8 mouse cellular contexts compared by ENCODE assay signal in genomic region chr8:119862390-119862734, GRCm38 (mm10). TPM values are rescaled to one million over a fixed set of nuclear protein-coding genes. Genes with fewer than 3 reads are reported as not detected.
A peak's percentile ranks its signal among the peaks of the same experiment; 100 is the strongest.
DNase-seq lines count a peak whose midpoint lies in the region; ATAC-seq and TF ChIP-seq lines count a peak whose summit lies in the region.

No protein-coding gene starts in this region.

- H3K9ac ChIP-seq in heart, postnatal 0 days (replicated peaks; ENCODE audit: low read depth, low read length), result peak overlapping the region; percentile 68
- peak overlapping the region; percentile 72 for H3K9ac ChIP-seq in MEL (ENCODE audit: control insufficient read depth, low read depth, low read length, poor library complexity, severe bottlenecking)
- peak overlapping the region; percentile 83 for H3K9ac ChIP-seq in forebrain, postnatal 0 days

- under 1% methylated on average over 19 of the region's 19 CpGs for WGBS in heart, postnatal 0 days
- 1% methylated on average over 18 of the region's 19 CpGs for WGBS in forebrain, postnatal 0 days
- 2% methylated on average over 19 of the region's 19 CpGs for WGBS in macrophage (ENCODE audit: missing documents)

- no peak; the same call in 1 of the 2 replicates for ATAC-seq in heart, postnatal 0 days (ENCODE audit: insufficient read depth, low read depth)
- ATAC-seq in forebrain, postnatal 0 days, result no peak
- ATAC-seq in megakaryocyte-erythroid progenitor cell, adult 5-6 weeks (replicated peaks; ENCODE audit: low FRiP score, low TSS enrichment, poor library complexity, severe bottlenecking), result no peak; the same call in 1 of the 2 replicates

- TF ChIP-seq POLR2A in MEL (IDR thresholded peaks at IDR 0.05; ENCODE audit: control insufficient read depth in 1 of 2, insufficient read depth in 1 of 2, low read depth in 1 of 2, low read length in 2 of 2, poor library complexity in 1 of 2), result no peak; a peak in 1 of 4 replicates

- 0 out of 2 replicates have a peak, but pooled peaks cover 5% of the 10 kb centered on the region for H3K4me1 ChIP-seq in heart, postnatal 0 days (ENCODE audit: control insufficient read depth, insufficient read depth)
- H3K4me1 ChIP-seq in MEL (ENCODE audit: control insufficient read depth in 1 of 2, insufficient read depth in 2 of 2, low read length in 2 of 2), result peaks cover 2 to 16% of the 10 kb centered on the region in 2 experiments
- no peaks in the 10 kb centered on the region for H3K4me1 ChIP-seq in forebrain, postnatal 0 days (ENCODE audit: insufficient read depth)

- DNase-seq in heart, postnatal 0 days (ENCODE audit: low spot score), result no peak
- no peak for DNase-seq in heart, adult 8-10 months (ENCODE audit: low spot score)
- no peak for DNase-seq in MEL (ENCODE audit: low read depth, low spot score)
- no peak for DNase-seq in forebrain, postnatal 0 days
- DNase-seq in spleen, postnatal 10 days (ENCODE audit: low spot score in 2 of 2), result no peak
- DNase-seq in layer of hippocampus, adult 8-10 months (ENCODE audit: low spot score in 2 of 2), result no peak

- TF ChIP-seq RAD21 in MEL (IDR thresholded peaks at IDR 0.05; ENCODE audit: low read depth, low read length), result no peak

- H3K27ac ChIP-seq in heart, postnatal 0 days (ENCODE audit: low read depth), result peak overlapping the region; percentile 52; the same call in 1 of the 2 replicates
- H3K27ac ChIP-seq in MEL (ENCODE audit: control insufficient read depth, low read depth, low read length) (no peak overlapping the region), macrophage (no peak overlapping the region)
- peak overlapping the region; percentile 64; the same call in 1 of the 2 replicates for H3K27ac ChIP-seq in forebrain, postnatal 0 days (ENCODE audit: low read depth, low read length)

- no peaks in the 10 kb centered on the region; the same call in 1 of the 2 replicates for H3K79me2 ChIP-seq in MEL (ENCODE audit: control insufficient read depth, insufficient read depth, low read length, poor library complexity)
- no peaks in the 10 kb centered on the region for H3K79me2 ChIP-seq in macrophage (ENCODE audit: inconsistent target)

- TF ChIP-seq EP300 in heart, postnatal 0 days (IDR thresholded peaks at IDR 0.05; ENCODE audit: low read depth), result no peak
- TF ChIP-seq EP300 in MEL (IDR thresholded peaks at IDR 0.05; ENCODE audit: low read depth in 1 of 2, low read length in 2 of 2), result no peak

- TF ChIP-seq CTCF in heart, postnatal 0 days (IDR thresholded peaks at IDR 0.05; ENCODE audit: low read depth), result no peak
- TF ChIP-seq CTCF in MEL (IDR thresholded peaks at IDR 0.05 in 2 of 3, conservative IDR thresholded peaks at IDR 0.05 in 1 of 3; ENCODE audit: control insufficient read depth in 1 of 3, insufficient read depth in 1 of 3, low read depth in 2 of 3, low read length in 3 of 3, poor library complexity in 1 of 3, severe bottlenecking in 1 of 3), result no peak
- no peak for TF ChIP-seq CTCF in forebrain, postnatal 0 days (IDR thresholded peaks at IDR 0.05; ENCODE audit: low read depth)

- no peaks in the 10 kb centered on the region; the same call in 1 of the 2 replicates for H3K36me3 ChIP-seq in heart, postnatal 0 days (replicated peaks; ENCODE audit: control insufficient read depth, insufficient read depth, low read length)
- peaks cover 0 to 2% of the 10 kb centered on the region in 2 experiments; a peak in 1 of 4 replicates for H3K36me3 ChIP-seq in MEL (ENCODE audit: control insufficient read depth in 1 of 2, insufficient read depth in 2 of 2, low read length in 2 of 2)
- H3K36me3 ChIP-seq in forebrain, postnatal 0 days (ENCODE audit: insufficient read depth), result 0 out of 2 replicates have a peak, but pooled peaks cover 3% of the 10 kb centered on the region
- no peaks in the 10 kb centered on the region for H3K36me3 ChIP-seq in macrophage (ENCODE audit: inconsistent target)

- H3K4me3 ChIP-seq in heart, postnatal 0 days (ENCODE audit: low read depth, low read length), result peak overlapping the region; percentile 67
- H3K4me3 ChIP-seq in MEL (ENCODE audit: control insufficient read depth in 1 of 2, insufficient read depth in 1 of 2, low read depth in 2 of 2, low read length in 2 of 2) (peak overlapping the region; percentile 67 to 94), macrophage (ENCODE audit: inconsistent target) (peak overlapping the region; percentile 64)
- H3K4me3 ChIP-seq in forebrain, postnatal 0 days (ENCODE audit: low read depth, low read length), result peak overlapping the region; percentile 76

- H3K4me2 ChIP-seq in heart, postnatal 0 days (ENCODE audit: low read depth, low read length), result peak overlapping the region; percentile 74
- peak overlapping the region; percentile 87 for H3K4me2 ChIP-seq in forebrain, postnatal 0 days (ENCODE audit: low read depth)

- peaks cover 7% of the 10 kb centered on the region; the same call in 1 of the 2 replicates for H3K27me3 ChIP-seq in heart, postnatal 0 days (ENCODE audit: control insufficient read depth, insufficient read depth, low read length)
- no peaks in the 10 kb centered on the region for H3K27me3 ChIP-seq in MEL (ENCODE audit: control insufficient read depth in 1 of 2, insufficient read depth in 2 of 2, low read length in 2 of 2)
- H3K27me3 ChIP-seq in forebrain, postnatal 0 days (ENCODE audit: insufficient read depth, low read length), result no peaks in the 10 kb centered on the region

- H3K9me3 ChIP-seq in heart, postnatal 0 days (replicated peaks; ENCODE audit: control insufficient read depth, low read length), result no peaks in the 10 kb centered on the region
- no peaks in the 10 kb centered on the region for H3K9me3 ChIP-seq in MEL (replicated peaks; ENCODE audit: insufficient read depth, low read length)
- no peaks in the 10 kb centered on the region for H3K9me3 ChIP-seq in forebrain, postnatal 0 days (ENCODE audit: low read length)

RNA-seq across cellular contexts. Expression of gene Klhl36, which starts 0.3 kb away (rescaled TPM):
- 6.5 and 10.0 TPM in 2 replicates for total RNA-seq in heart, postnatal 0 days (2014; rRNA removed; ENCODE audit: low replicate concordance)
- polyA plus RNA-seq in heart, postnatal 0 days (2015; fragmentation: Nextera tagmentation; extraction: Ambion mirVana), result 6.7 and 6.9 TPM in 2 replicates
- total RNA-seq in heart, adult 8-10 months (2022), result 1 to 10 TPM; 2.8 to 3.1 (median 2.9) TPM
- 4.5 and 4.6 TPM in 2 replicates for total RNA-seq in MEL (2012; rRNA removed)
- polyA plus RNA-seq in MEL (2012; ENCODE audit: insufficient read depth in 1 of 2, insufficient read length in 2 of 2, low read depth in 1 of 2, low replicate concordance in 2 of 2, missing spikeins in 1 of 2), result 1 to 10 TPM in 1 of 2 experiments, not detected in 1; 6.6 TPM
- total RNA-seq in forebrain, postnatal 0 days (2014; rRNA removed), result 18.7 and 23.0 TPM in 2 replicates
- 18.0 and 20.3 TPM in 2 replicates for polyA plus RNA-seq in forebrain, postnatal 0 days (2015; fragmentation: Nextera tagmentation; extraction: Ambion mirVana)
- 10 to 100 TPM in 7 of 26 experiments, 1 to 10 TPM in 18, under 1 TPM in 1; 0.70 to 12.8 (median 6.1) TPM for total RNA-seq in macrophage (2018; cell fraction: chromatin; rRNA removed)
- 1 to 10 TPM; 1.8 to 9.2 (median 6.8) TPM for total RNA-seq in macrophage (2018; cell fraction: cytosol; rRNA removed)
- 1 to 10 TPM in 25 of 26 experiments, under 1 TPM in 1; 0.93 to 9.8 (median 5.3) TPM for total RNA-seq in macrophage (2018; cell fraction: nucleus; rRNA removed)
- polyA plus RNA-seq in macrophage (2018), result 2.8 to 6.7 TPM (median 5.1 TPM) in 3 replicates
- 2.2 and 4.4 TPM in 2 replicates for total RNA-seq in megakaryocyte-erythroid progenitor cell, adult 5-6 weeks (2014; fragmentation: Nextera tagmentation)
- 3.2 and 5.6 TPM in 2 replicates for total RNA-seq in megakaryocyte-erythroid progenitor cell, adult 5-6 weeks (2017)
- 1 to 10 TPM; 7.0 to 9.4 (median 7.3) TPM for total RNA-seq in layer of hippocampus, adult 8-10 months (2022)

RNA-seq across cellular contexts. Expression of gene Cotl1, which starts 22.0 kb away (rescaled TPM):
- 28.3 and 79.5 TPM in 2 replicates for total RNA-seq in heart, postnatal 0 days (2014; rRNA removed; ENCODE audit: low replicate concordance)
- polyA plus RNA-seq in heart, postnatal 0 days (2015; fragmentation: Nextera tagmentation; extraction: Ambion mirVana), result 15.4 and 22.3 TPM in 2 replicates
- 10 to 100 TPM in 3 of 4 experiments, 1 to 10 TPM in 1; 9.6 to 26.9 (median 11.3) TPM for total RNA-seq in heart, adult 8-10 months (2022)
- total RNA-seq in MEL (2012; rRNA removed), result 60.5 and 70.3 TPM in 2 replicates
- polyA plus RNA-seq in MEL (2012; ENCODE audit: insufficient read depth in 1 of 2, insufficient read length in 2 of 2, low read depth in 1 of 2, low replicate concordance in 2 of 2, missing spikeins in 1 of 2), result 100 to 1,000 TPM in 1 of 2 experiments, not detected in 1; 114 TPM
- 177 and 224 TPM in 2 replicates for total RNA-seq in forebrain, postnatal 0 days (2014; rRNA removed)
- polyA plus RNA-seq in forebrain, postnatal 0 days (2015; fragmentation: Nextera tagmentation; extraction: Ambion mirVana), result 134 and 156 TPM in 2 replicates
- total RNA-seq in macrophage (2018; cell fraction: chromatin; rRNA removed), result 100 to 1,000 TPM in 1 of 26 experiments, 10 to 100 TPM in 24, 1 to 10 TPM in 1; 9.6 to 147 (median 49.2) TPM
- 100 to 1,000 TPM; 588 to 806 (median 705) TPM for total RNA-seq in macrophage (2018; cell fraction: cytosol; rRNA removed)
- 100 to 1,000 TPM in 24 of 26 experiments, 10 to 100 TPM in 2; 50.1 to 383 (median 147) TPM for total RNA-seq in macrophage (2018; cell fraction: nucleus; rRNA removed)
- polyA plus RNA-seq in macrophage (2018), result 407 to 941 TPM (median 598 TPM) in 3 replicates
- total RNA-seq in megakaryocyte-erythroid progenitor cell, adult 5-6 weeks (2014; fragmentation: Nextera tagmentation), result 24.4 and 63.9 TPM in 2 replicates
- total RNA-seq in megakaryocyte-erythroid progenitor cell, adult 5-6 weeks (2017), result 30.4 and 44.2 TPM in 2 replicates
- total RNA-seq in layer of hippocampus, adult 8-10 months (2022), result 100 to 1,000 TPM; 119 to 176 (median 137) TPM

RNA-seq across cellular contexts. Expression of gene Usp10, which starts 47.8 kb away (rescaled TPM):
- 36.6 and 44.0 TPM in 2 replicates for total RNA-seq in heart, postnatal 0 days (2014; rRNA removed; ENCODE audit: low replicate concordance)
- polyA plus RNA-seq in heart, postnatal 0 days (2015; fragmentation: Nextera tagmentation; extraction: Ambion mirVana), result 47.7 and 54.9 TPM in 2 replicates
- total RNA-seq in heart, adult 8-10 months (2022), result 10 to 100 TPM; 50.7 to 55.9 (median 53.9) TPM
- total RNA-seq in MEL (2012; rRNA removed), result 205 and 227 TPM in 2 replicates
- polyA plus RNA-seq in MEL (2012; ENCODE audit: insufficient read depth in 1 of 2, insufficient read length in 2 of 2, low read depth in 1 of 2, low replicate concordance in 2 of 2, missing spikeins in 1 of 2) (100 to 1,000 TPM; 263 to 398 TPM), macrophage (2018) (21.1 to 45.0 TPM (median 40.8 TPM) in 3 replicates)
- 68.1 and 77.3 TPM in 2 replicates for total RNA-seq in forebrain, postnatal 0 days (2014; rRNA removed)
- 89.6 and 106 TPM in 2 replicates for polyA plus RNA-seq in forebrain, postnatal 0 days (2015; fragmentation: Nextera tagmentation; extraction: Ambion mirVana)
- 10 to 100 TPM; 29.8 to 73.1 (median 52.0) TPM for total RNA-seq in macrophage (2018; cell fraction: chromatin; rRNA removed)
- total RNA-seq in macrophage (2018; cell fraction: cytosol; rRNA removed), result 10 to 100 TPM; 16.8 to 30.5 (median 23.9) TPM
- total RNA-seq in macrophage (2018; cell fraction: nucleus; rRNA removed), result 100 to 1,000 TPM in 1 of 26 experiments, 10 to 100 TPM in 25; 18.2 to 104 (median 39.7) TPM
- total RNA-seq in megakaryocyte-erythroid progenitor cell, adult 5-6 weeks (2014; fragmentation: Nextera tagmentation), result 211 and 258 TPM in 2 replicates
- 78.8 and 80.2 TPM in 2 replicates for total RNA-seq in megakaryocyte-erythroid progenitor cell, adult 5-6 weeks (2017)
- 10 to 100 TPM; 82.7 to 98.6 (median 89.4) TPM for total RNA-seq in layer of hippocampus, adult 8-10 months (2022)

RNA-seq across cellular contexts. Expression of gene Gm20388, which starts 48.3 kb away (rescaled TPM):
- 17.3 and 29.1 TPM in 2 replicates for total RNA-seq in heart, postnatal 0 days (2014; rRNA removed; ENCODE audit: low replicate concordance)
- not detected in 2 replicates for polyA plus RNA-seq in heart, postnatal 0 days (2015; fragmentation: Nextera tagmentation; extraction: Ambion mirVana)
- total RNA-seq in heart, adult 8-10 months (2022), result 1 to 10 TPM in 2 of 4 experiments, not detected in 2; 4.2 to 6.7 TPM
- 8.1 and 11.1 TPM in 2 replicates for total RNA-seq in MEL (2012; rRNA removed)
- polyA plus RNA-seq in MEL (2012; ENCODE audit: insufficient read depth in 1 of 2, insufficient read length in 2 of 2, low read depth in 1 of 2, low replicate concordance in 2 of 2, missing spikeins in 1 of 2) (10 to 100 TPM in 1 of 2 experiments, not detected in 1; 17.8 TPM), macrophage (2018) (24.2 to 47.1 TPM (median 38.5 TPM) in 3 replicates)
- total RNA-seq in forebrain, postnatal 0 days (2014; rRNA removed), result 43.2 and 51.3 TPM in 2 replicates
- not detected in 2 replicates for polyA plus RNA-seq in forebrain, postnatal 0 days (2015; fragmentation: Nextera tagmentation; extraction: Ambion mirVana)
- 10 to 100 TPM in 11 of 26 experiments, 1 to 10 TPM in 13, under 1 TPM in 1, not detected in 1; 0.51 to 50.9 (median 9.3) TPM for total RNA-seq in macrophage (2018; cell fraction: chromatin; rRNA removed)
- total RNA-seq in macrophage (2018; cell fraction: cytosol; rRNA removed), result 10 to 100 TPM; 20.9 to 58.8 (median 39.1) TPM
- 10 to 100 TPM in 25 of 26 experiments, not detected in 1; 11.6 to 72.1 (median 40.3) TPM for total RNA-seq in macrophage (2018; cell fraction: nucleus; rRNA removed)
- total RNA-seq in megakaryocyte-erythroid progenitor cell, adult 5-6 weeks (2014; fragmentation: Nextera tagmentation), result 7.3 and 11.4 TPM in 2 replicates
- 17.9 and 18.1 TPM in 2 replicates for total RNA-seq in megakaryocyte-erythroid progenitor cell, adult 5-6 weeks (2017)
- 10 to 100 TPM in 1 of 4 experiments, 1 to 10 TPM in 2, under 1 TPM in 1; 0.17 to 15.1 (median 6.6) TPM for total RNA-seq in layer of hippocampus, adult 8-10 months (2022)

Comparison
In these comparisons a context has a peak if more than half of its experiments do, and no peak if none do; other contexts are left out.
1. H3K27ac ChIP-seq: peak in heart, postnatal 0 days (single experiment) and forebrain, postnatal 0 days (single experiment); none in MEL (single experiment) and macrophage (single experiment).
2. Peak in every context shown above with its lines, with median percentiles within 50 percentile points of each other: H3K4me3 ChIP-seq and H3K9ac ChIP-seq.